Mouse (Mus musculus): ENCODE data around the gene Scrn2. TPM values are rescaled to one million over a fixed set of nuclear protein-coding genes. Genes with fewer than 3 reads are reported as not detected.

The Scrn2 gene
- polyA plus RNA-seq, 1 experiment from 2014 or later, result 15.0 TPM

DNA sequence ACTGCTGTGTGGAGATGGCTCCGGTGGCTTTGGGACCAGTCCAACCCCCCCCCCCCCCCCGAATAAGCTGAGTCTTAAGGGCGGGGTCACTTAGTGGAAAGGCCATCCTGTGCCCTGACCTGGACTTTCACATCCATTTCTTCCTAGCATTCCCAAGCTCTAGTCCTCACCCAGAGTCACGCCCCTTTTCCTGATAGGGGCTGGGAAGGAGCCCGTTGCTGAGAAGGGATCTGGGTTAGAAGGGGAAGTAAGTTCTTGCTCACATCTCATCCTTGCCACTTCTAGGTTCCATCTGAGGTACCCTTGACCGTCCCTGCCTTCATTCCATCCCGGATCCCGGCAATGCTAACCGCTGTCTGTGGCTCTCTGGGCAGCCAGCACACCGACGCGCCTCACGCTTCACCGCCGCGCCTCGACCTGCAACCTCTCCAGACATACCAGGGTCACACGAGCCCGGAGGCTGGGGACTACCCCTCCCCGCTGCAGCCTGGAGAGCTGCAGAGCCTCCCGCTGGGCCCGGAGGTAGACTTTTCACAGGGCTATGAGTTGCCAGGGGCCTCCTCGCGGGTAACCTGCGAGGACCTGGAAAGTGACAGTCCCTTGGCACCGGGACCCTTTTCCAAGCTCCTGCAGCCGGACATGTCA is 8.5 kb upstream of the Scrn2 start:
- H3K4me1 ChIP-seq, result peaks cover 30% of the 10 kb centered on the region
- no peak for ATAC-seq (replicated peaks)
- no peaks in the 10 kb centered on the region for H3K9me3 ChIP-seq
- H3K4me2 ChIP-seq, result peak overlapping the region; percentile 80
- H3K27ac ChIP-seq, result no peak overlapping the region
- peaks cover 89% of the 10 kb centered on the region for H3K27me3 ChIP-seq (replicated peaks)
- WGBS, result 1% methylated on average over 27 of the region's 27 CpGs
- H3K36me3 ChIP-seq (replicated peaks), result no peaks in the 10 kb centered on the region
- no peak overlapping the region for H3K9ac ChIP-seq
- peak overlapping the region; percentile 45 for H3K4me3 ChIP-seq

DNA sequence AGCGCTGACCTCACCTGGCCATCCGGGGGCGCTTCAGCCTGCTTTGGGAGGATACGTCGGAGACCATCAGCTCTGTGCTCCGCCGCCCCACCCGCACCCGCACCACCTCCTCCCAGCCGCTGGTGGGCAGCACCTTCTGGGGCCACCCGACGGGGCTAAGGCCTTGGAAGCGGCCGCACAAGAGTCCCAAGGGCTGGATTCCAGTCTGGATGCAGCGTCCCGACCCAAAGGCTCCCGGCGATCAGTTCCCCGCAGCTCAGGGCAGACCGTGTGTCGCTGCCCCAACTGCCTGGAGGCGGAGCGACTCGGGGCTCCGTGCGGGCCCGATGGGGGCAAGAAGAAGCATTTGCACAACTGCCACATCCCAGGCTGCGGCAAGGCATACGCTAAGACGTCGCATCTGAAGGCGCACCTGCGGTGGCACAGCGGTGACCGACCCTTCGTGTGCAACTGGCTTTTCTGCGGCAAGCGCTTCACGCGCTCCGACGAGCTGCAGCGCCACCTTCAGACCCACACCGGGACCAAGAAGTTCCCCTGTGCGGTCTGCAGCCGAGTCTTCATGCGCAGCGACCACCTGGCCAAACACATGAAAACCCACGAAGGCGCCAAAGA is 7.8 kb upstream of the Scrn2 start:
- peaks cover 31% of the 10 kb centered on the region for H3K4me1 ChIP-seq
- H3K4me2 ChIP-seq, result peak overlapping the region; percentile 80
- ATAC-seq (replicated peaks), result peak; percentile 60; the same call in 1 of the 2 replicates
- peaks cover 82% of the 10 kb centered on the region for H3K27me3 ChIP-seq (replicated peaks)
- no peaks in the 10 kb centered on the region for H3K9me3 ChIP-seq
- H3K27ac ChIP-seq, result no peak overlapping the region
- no peaks in the 10 kb centered on the region for H3K36me3 ChIP-seq (replicated peaks)
- peak overlapping the region; percentile 39 for H3K9ac ChIP-seq
- WGBS, result 1% methylated on average over 50 of the region's 50 CpGs
- peak overlapping the region; percentile 45 for H3K4me3 ChIP-seq

DNA sequence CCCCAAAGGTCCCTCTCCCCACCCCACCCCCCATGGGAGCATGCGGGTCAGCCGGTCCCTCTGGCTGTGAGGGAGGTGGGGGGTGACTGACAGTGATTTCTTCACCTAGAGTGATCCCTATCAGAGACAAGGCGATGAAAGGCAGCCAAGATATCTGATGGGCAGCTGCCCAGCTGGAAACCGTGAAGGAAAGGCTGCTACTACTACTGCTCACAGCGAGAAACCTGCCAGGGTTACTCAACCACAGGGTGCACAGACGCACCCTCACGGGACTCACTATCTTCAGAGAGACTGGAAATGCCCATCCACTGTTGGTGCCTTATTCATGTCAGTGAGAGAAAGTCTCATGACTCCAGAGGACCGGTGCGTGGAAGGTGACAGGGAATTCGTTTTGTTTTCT is 4.8 kb upstream of the Scrn2 start:
- H3K36me3 ChIP-seq (replicated peaks), result no peaks in the 10 kb centered on the region
- no peak overlapping the region for H3K27ac ChIP-seq
- no peak overlapping the region for H3K4me2 ChIP-seq
- H3K4me3 ChIP-seq, result no peak overlapping the region
- WGBS, result 19% methylated on average over 10 of the region's 10 CpGs
- H3K27me3 ChIP-seq (replicated peaks), result peaks cover 58% of the 10 kb centered on the region
- no peak for ATAC-seq (replicated peaks)
- H3K9me3 ChIP-seq, result no peaks in the 10 kb centered on the region
- H3K9ac ChIP-seq, result no peak overlapping the region
- H3K4me1 ChIP-seq, result peaks cover 23% of the 10 kb centered on the region

DNA sequence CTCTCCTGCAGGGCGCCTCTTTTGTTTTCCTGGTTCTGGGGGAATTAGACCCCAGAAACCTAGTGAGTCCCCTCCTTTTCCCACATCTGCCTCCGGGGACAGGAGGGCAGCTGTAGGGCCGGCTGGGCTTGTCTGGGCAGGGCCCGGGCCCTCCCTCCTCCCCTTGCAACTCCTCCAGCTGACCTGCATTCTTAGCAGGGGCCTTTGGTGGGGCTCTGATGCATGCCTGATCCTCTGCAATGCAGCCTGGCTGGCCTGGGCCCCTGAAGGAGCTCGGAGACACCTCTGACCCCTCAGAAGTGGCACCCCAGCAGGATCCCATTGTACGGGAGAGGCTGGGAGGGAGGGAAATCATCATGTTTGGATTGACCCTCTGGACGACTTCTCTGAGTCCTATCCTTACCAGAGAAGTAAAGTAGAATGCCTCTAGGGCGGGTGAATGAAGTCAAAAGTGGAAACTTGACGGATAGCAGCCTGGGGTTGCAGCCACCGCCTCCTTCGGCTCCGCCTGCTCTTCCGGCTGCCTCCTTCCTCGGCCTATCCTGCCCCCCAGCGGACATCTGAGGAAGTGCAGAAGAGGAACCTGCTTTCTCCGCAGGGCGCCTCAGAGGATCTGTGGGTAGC is 3.9 kb upstream of the Scrn2 start:
- Histone ChIP-seq H3K4me1 (peaks cover 32% of the 10 kb centered on the region), H3K4me2 (peak overlapping the region; percentile 39), H3K4me3 (peak overlapping the region; percentile 19), H3K27ac (no peak overlapping the region), H3K36me3 (replicated peaks) (no peaks in the 10 kb centered on the region), H3K9me3 (no peaks in the 10 kb centered on the region), H3K9ac (peak overlapping the region; percentile 15; the same call in 1 of the 2 replicates), H3K27me3 (replicated peaks) (peaks cover 49% of the 10 kb centered on the region)
- 1% methylated on average over 17 of the region's 17 CpGs for WGBS
- ATAC-seq (replicated peaks), result 0 out of 2 replicates have a peak, but pooled peaks have one; percentile 6

DNA sequence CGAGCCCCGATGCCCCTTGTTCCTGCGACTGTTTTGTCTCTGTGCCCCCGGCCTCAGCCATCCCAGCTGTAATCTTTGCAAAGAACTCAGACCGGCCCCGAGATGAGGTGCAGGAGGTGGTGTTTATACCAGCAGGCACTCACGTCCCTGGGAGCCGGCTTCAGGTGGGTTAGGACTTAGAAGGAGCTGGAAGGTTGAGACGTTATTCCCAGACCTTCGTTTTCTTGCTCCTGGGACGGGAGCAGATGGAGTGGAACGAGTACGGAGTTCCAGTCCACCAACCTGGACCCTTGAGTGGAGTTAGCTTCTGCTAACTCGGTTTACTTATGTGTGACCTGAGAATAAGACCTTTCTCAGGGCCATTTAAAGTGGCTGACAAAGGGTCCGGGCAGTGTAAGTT is 688 bp downstream of the Scrn2 start:
- Histone ChIP-seq H3K27ac (peak overlapping the region; percentile 72; the same call in 1 of the 2 replicates), H3K27me3 (replicated peaks) (peaks cover 3% of the 10 kb centered on the region; the same call in 1 of the 2 replicates), H3K9me3 (no peaks in the 10 kb centered on the region), H3K4me3 (peak overlapping the region; percentile 49), H3K36me3 (replicated peaks) (no peaks in the 10 kb centered on the region), H3K9ac (peak overlapping the region; percentile 60), H3K4me2 (peak overlapping the region; percentile 83), H3K4me1 (peaks cover 16% of the 10 kb centered on the region)
- WGBS, result 16% methylated on average over 15 of the region's 15 CpGs
- ATAC-seq (replicated peaks), result no peak

DNA sequence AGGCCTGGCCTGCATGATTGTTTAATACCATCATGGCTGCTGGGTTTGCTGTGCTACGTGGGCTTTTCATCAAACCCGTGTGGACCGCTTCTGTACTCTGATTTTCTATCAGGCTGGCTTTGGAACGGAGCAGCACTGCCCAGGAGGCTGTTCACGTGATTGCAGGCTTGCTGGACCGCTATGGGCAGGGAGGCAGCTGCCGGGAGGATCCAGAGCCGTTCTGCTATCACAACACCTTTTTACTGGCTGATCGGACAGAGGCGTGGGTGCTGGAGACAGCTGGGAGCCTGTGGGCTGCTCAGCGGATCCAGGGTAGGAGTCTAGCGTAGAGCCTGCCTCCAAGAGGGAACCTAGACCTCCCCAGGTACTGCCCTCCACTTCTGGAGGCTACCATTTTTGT is 2.2 kb downstream of the Scrn2 start:
- H3K27ac ChIP-seq, result no peak overlapping the region
- H3K4me1 ChIP-seq, result peaks cover 9% of the 10 kb centered on the region
- ATAC-seq (replicated peaks), result no peak
- no peaks in the 10 kb centered on the region for H3K36me3 ChIP-seq (replicated peaks)
- no peak overlapping the region for H3K4me2 ChIP-seq
- H3K9me3 ChIP-seq, result no peaks in the 10 kb centered on the region
- H3K4me3 ChIP-seq, result no peak overlapping the region
- H3K27me3 ChIP-seq (replicated peaks), result no peaks in the 10 kb centered on the region
- 85% methylated on average over 12 of the region's 12 CpGs for WGBS
- no peak overlapping the region for H3K9ac ChIP-seq

DNA sequence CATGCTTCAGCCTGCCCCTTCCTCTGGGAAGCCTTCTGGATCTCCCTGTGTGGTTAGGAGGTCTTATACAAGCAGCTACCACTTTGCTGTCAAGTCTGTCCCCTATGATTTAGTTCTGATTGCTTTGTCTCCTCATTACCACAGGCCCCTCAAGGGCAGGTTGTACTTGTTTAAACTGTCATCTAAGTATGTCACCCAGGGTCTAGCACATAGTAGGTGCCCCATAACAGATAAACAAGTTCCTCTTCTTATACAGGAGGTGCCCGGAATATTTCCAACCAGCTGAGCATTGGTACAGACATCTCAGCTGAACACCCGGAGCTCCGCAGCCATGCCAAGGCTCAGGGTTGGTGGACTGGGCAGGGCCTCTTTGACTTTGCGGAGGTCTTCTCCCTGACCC is 2.8 kb downstream of the Scrn2 start:
- Histone ChIP-seq H3K27me3 (replicated peaks) (no peaks in the 10 kb centered on the region), H3K4me2 (no peak overlapping the region), H3K4me3 (no peak overlapping the region), H3K27ac (no peak overlapping the region), H3K4me1 (peaks cover 9% of the 10 kb centered on the region), H3K36me3 (replicated peaks) (no peaks in the 10 kb centered on the region), H3K9me3 (no peaks in the 10 kb centered on the region), H3K9ac (no peak overlapping the region)
- ATAC-seq (replicated peaks), result no peak
- WGBS, result 95% methylated on average over 4 of the region's 4 CpGs

DNA sequence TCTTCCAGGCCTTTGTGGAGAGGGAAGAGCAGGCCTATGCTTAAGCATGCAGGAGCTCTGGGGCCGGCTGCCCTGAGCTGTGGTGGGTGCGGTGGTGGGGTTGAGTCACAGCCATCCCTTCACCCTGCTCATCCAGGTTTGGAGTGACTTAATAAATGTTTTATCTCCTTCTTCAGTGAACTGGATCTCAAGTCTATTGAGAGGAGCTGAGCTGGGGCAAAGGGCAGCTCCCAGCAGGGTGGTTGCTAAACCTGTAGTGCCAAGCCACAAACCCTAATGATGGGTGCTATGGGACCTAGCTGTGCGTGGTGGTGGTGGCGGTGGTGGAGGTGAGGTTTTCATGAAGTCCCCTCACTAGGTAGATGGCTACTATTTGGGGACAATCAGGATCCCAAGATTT is 4.0 kb downstream of the Scrn2 start:
- H3K4me1 ChIP-seq, result peaks cover 9% of the 10 kb centered on the region
- H3K9ac ChIP-seq, result no peak overlapping the region
- no peaks in the 10 kb centered on the region for H3K36me3 ChIP-seq (replicated peaks)
- WGBS, result 95% methylated on average over 4 of the region's 4 CpGs
- no peak overlapping the region for H3K4me3 ChIP-seq
- no peaks in the 10 kb centered on the region for H3K9me3 ChIP-seq
- no peaks in the 10 kb centered on the region for H3K27me3 ChIP-seq (replicated peaks)
- H3K27ac ChIP-seq, result no peak overlapping the region
- no peak for ATAC-seq (replicated peaks)
- no peak overlapping the region for H3K4me2 ChIP-seq

DNA sequence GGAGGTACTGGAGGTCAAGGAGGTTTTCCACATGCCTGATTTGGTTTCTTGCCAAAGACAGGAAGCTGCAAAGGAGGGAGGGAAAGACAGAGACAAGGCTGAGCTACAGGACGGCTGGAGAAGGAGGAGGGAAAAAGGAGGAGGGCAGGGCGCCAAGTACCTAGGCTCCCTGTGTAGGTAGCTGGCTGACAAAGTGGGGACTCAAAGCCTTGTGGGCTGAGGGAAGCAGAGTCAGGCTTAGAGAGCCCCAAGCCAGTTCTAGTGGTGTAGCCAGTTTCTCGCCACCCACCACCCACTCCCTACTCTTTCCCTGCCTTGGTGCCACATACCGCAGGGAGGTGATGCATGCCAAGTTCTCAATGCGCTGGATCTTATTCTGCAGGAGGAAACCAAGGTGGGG is 6.4 kb downstream of the Scrn2 start:
- H3K4me1 ChIP-seq, result peaks cover 6% of the 10 kb centered on the region; the same call in 1 of the 2 replicates
- 78% methylated on average over 5 of the region's 5 CpGs for WGBS
- no peak for ATAC-seq (replicated peaks)
- no peak overlapping the region for H3K27ac ChIP-seq
- H3K4me3 ChIP-seq, result no peak overlapping the region
- no peak overlapping the region for H3K4me2 ChIP-seq
- H3K27me3 ChIP-seq (replicated peaks), result no peaks in the 10 kb centered on the region
- H3K36me3 ChIP-seq (replicated peaks), result no peaks in the 10 kb centered on the region
- H3K9me3 ChIP-seq, result no peaks in the 10 kb centered on the region
- H3K9ac ChIP-seq, result no peak overlapping the region

DNA sequence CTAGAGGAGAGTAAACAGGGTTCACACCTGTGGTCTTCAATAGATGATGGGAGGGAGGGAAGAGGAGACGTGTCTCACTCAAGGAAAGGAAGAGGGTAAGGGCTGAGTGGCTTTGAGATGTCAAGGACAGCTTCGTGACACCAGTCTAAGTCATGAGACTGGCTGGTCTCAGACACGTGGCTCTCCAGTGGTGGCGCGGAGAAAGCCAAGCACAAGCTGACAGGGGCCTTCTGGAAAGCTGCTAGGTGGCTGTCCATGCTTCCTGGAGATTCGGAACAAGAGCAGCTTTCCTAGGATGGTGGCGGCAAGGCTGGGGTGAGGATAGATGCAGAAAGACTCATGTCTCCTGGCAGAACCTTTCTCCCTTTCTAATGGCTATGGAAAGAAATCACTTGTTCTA is 9.1 kb downstream of the Scrn2 start:
- no peaks in the 10 kb centered on the region for H3K27me3 ChIP-seq (replicated peaks)
- peaks cover 15% of the 10 kb centered on the region for H3K4me1 ChIP-seq
- no peaks in the 10 kb centered on the region for H3K36me3 ChIP-seq (replicated peaks)
- no peaks in the 10 kb centered on the region for H3K9me3 ChIP-seq
- 64% methylated on average over 7 of the region's 7 CpGs for WGBS
- ATAC-seq (replicated peaks), result no peak
- H3K4me2 ChIP-seq, result no peak overlapping the region
- no peak overlapping the region for H3K9ac ChIP-seq
- no peak overlapping the region for H3K27ac ChIP-seq
- no peak overlapping the region for H3K4me3 ChIP-seq

DNA sequence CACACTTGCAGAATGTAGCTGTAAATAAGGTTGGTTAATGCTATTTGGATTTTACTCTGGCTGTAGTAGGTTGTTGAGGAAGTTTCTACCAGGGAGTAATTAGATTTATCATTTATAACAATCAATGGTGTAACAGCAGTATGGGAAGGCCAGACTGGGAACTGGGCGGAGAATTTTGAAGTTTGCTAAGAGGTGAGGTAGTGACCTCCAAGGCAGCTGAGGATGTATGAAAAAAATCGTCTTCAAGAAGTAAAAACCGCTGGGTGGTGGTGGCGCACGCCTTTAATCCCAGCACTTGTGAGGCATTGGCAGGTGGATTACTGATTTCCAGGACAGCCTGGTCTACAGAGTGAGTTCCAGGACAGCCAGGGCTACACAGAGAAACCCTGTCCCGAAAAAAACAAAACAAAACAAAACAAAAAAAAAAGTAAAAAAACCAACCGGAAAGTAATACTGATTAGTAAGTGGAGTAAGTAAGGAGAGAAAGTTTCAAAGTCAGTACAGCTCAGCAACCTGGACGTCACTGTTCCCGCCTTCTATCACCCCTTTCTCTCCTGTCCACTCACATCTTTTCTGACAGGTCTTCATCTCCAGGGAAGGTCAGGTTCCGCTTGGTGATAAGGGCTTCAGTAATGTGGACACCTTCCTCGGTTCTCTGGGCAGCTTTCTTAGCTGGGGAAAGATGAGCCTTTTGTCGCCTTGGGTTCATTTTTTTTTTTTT is 10.7 kb downstream of the Scrn2 start:
- peak; percentile 3; the same call in 1 of the 2 replicates for ATAC-seq (replicated peaks)
- no peaks in the 10 kb centered on the region for H3K36me3 ChIP-seq (replicated peaks)
- 55% methylated on average over 12 of the region's 12 CpGs for WGBS
- no peak overlapping the region for H3K27ac ChIP-seq
- H3K4me1 ChIP-seq, result peaks cover 15% of the 10 kb centered on the region
- H3K4me3 ChIP-seq, result peak overlapping the region; percentile 91
- H3K9me3 ChIP-seq, result no peaks in the 10 kb centered on the region
- H3K27me3 ChIP-seq (replicated peaks), result no peaks in the 10 kb centered on the region
- peak overlapping the region; percentile 75 for H3K4me2 ChIP-seq
- no peak overlapping the region for H3K9ac ChIP-seq

All from midbrain, embryonic 15.5 days (tissue).